Mouse (Mus musculus) testis, postnatal 10 days (tissue): ENCODE results near the gene Apex1.
"Not testable (repeated sequence)": the region's sequence is repeated elsewhere in the genome, so short reads cannot be mapped to it uniquely, and the experiment has no call there.

Experiments used
- DNase-seq: peaks from one replicate; pipeline ENCODE4 v3.0.0; 2021; ENCODE audit warnings: low spot score

Gene Apex1

DNA sequence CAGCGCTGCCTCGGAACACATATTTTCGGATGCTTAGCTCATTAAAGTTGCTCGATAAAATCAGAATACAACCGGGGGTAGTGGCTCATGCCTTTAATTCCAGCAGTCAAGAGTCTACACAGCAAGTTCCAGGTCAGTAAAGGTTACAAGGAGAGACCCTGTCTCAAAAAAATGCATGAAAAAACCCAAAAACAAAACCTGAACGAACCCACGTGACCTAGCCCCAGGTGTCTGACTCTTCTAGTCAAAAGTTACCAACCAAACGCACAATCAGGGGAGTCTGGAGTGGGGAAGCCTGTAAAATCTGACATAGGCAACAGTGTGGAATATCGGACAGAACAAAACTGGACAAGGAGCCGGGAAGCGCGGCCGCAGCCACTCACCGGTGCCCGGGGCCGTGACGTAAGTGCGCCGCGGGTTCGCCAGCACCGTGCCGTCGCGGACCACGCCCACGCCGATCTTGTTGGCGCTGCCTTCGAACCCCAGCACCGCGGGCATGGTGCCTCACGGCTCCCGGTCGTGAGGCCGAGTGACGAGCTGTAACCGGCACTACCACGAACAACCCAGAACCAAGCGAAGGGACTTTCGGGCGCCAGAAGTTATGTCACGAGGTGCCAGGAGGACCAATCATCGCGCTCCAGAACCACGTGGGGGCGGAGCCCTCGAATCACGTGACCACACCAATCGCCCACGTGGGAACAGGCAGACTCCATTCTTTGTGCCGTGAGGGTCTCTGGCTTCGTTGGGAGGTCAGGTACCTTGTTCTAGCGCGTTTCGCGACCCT, at the start of gene Apex1, which contains the start of gene Osgep:
Gene Apex1 (plus strand): TSS at position 688 of the 784 bp plus-strand sequence.
Gene Osgep (minus strand): TSS at position 613 of the 784 bp plus-strand sequence.
- DNase-seq, result peak; percentile 98

DNA sequence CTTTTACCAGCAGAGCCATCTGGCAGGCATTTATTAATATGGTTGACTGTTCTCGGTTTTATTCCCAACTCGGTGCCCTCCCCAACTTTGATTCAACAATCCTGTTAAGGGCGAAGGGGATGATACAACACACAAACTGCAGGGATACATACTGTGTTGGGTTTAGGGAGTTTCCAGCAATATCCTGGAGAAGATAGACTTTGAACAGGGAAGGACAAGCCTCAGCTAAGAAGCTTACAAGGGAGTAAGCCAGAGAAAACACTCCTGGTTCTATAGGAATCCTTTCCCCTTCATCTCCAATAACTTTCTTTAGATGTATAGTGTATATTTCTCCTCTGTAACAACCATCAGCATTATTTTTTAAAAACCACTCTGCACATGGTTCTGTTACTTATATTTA, 49.6 kb upstream of the Apex1 start:
- DNase-seq, result no peak

GRCm38 (mm10) chr14:50875591-50876230, 49.1 kb upstream of the Apex1 start:
- no peak for DNase-seq

- no peak for DNase-seq
Measured at GRCm38 (mm10) chr14:50876236-50876950, 48.4 kb upstream of the Apex1 start.

DNA sequence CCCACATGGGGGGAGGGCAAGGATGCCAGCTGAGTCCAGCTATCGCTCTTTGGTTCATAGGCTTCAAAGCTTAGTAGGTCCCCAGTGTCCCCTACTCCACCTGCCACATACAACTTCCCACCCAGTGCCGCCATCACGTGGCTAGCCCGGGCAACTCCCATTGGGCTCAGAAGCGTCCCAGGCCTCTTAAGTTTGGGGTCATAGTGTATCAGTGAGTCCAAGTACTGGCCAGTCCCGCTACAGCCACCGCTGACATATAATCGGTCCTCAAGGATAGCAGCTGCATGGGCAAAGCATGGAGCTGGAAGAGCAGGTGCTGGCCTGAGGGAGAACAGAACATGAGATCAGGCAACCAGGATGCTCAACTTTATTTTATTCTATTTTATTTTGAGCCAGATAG, 33.1 kb upstream of the Apex1 start:
- no peak for DNase-seq

DNA sequence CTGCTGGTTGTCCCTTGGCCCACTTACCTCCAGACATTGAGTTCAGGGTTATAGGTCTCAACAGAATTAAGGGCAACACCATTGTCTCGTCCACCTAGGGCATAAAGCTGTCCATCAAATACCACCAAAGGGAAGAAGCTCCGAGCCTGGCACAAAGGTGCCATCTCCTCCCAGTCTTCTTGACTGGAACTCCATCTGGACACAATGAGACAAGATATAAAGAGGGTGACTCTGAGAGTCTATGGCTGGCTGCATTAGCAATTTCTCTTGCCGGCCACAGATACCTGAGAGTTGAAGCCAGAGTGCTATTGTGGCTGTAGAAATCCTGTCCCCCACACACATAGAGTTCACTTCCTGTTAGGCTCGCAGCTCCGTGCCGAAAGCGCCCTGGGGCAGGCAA, 32.7 kb upstream of the Apex1 start:
- no peak for DNase-seq

DNA sequence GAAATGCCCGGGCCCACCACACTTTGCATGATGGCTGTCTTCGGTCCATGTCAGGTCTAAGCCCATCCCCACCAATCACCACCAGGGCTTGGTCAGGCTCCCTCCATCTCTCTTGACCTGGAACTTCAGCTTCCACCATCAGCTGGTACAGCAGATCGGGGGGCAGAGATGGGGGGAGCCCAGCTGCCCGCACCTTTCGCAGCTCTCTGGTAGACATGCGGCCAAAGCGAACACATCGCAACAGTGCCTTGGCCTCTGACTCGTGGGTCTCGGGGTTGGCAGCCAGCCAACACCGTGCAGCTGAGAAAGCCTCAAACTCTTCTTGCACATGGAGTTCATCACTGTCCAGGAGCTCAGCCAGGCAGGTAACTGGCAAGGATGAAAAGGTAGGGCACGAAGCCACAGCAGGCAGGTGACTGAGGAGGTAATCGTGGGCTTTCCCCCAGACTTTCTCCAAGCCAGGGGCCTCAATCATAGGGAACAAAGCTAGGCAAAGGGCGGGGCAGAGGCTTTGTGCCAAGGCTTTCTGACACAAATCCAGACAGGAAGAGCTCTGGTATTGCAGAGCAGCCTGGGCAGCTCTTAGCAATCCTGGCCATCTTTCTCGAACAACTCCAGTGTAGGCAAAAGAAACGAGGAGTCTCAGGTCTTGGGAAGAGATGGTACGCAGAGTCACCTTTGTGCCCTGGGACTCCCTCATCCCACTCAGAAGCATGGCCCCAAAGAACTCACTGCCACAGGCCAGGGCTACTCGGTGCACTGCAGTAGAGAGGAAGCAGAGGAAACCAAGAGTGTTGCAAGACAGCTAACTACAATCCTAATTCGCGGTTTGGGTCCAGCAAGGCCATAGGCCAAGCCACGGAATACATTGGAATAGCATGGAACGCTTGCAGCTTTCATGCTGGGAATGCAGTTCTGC, 32.0 kb upstream of the Apex1 start:
- DNase-seq, result no peak

GRCm38 (mm10) chr14:50895407-50895806, 29.4 kb upstream of the Apex1 start:
- no peak for DNase-seq

DNA sequence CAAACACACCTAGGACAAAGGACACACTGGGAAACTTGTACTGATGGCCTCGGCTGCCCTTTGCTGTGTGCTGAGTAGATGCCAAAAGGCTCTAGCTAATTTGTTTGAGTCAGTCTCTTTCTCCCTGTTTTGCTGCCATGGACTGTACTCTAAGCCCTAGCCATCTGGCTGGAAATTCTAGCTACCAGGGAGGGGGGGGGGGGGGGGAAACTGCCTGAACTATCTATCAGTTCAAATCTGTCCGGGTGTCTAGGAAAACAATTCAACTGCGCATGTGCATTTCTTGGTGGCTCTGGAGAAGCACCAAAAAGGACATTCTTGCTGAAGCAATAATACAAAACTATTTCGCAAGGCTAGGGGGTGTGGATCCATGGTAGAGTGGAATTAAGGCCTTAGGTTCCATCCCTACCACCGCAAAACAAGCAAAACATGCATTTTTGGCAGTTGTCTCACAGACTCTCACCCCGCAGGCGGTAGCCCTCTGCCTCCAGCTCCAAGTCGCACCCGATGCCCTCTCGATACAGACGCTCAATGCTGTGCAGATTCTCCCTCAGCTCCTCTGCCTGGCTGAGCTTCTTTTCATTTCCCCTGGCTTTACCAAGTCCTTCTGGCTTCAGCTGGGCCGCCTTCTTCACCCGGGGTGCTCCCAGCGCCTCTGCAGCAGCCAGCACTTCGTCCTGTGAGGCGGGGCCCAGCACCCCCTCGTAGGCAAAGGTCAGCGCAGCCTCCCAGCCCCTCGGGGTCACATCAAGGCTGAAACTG, 28.6 kb upstream of the Apex1 start:
- DNase-seq, result peak; percentile 46

DNA sequence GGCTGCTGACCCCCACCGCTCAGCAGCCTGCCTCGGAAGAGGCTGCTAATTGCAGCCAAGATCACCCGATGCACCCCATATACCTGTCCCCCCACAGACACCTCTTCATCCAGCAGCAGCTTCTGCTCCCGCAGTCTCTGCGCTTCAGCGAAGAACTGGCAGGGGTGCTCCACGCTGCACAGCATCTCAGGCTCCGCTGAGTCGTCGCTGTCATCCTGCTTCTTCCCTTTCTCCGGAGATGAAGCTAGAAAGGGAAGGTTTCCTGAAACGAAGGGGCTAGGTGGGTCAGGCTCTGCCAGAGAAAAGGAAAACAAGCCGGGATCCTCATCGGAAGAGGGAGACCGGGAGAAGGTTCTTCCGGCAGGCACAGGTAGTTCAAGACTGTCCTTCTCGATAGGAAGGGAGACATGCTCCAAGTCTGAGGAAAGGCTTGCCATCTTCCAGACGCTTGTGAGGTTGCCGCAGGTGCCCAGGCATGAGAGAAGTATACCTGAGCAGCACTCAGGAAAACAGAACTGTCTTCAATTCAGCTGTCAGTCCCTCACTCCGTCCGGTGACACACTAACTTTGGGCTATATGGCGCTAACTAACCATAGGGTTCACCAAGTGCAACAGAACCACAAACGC, 27.9 kb upstream of the Apex1 start:
- DNase-seq, result no peak

DNA sequence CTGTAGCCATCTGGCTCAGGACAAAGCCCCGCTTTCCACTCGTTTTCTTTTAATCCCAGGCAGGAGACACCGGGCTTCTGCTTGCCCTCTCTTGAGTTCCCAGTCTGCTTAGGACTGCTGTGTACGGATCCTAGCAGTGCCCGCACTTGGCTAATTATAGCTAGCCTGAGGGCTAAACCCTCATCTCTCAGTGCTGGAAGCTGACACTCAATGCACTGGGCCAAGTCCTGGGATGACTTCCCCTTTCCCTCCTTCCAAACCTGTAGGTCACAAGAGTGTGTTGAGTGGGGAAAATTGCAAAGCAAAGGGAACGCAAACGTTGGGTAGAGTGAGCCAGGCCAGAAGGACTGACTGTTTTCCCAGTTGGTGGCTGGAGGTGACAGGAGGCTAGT, 27.4 kb upstream of the Apex1 start, which contains the start of gene Klhl33:
Gene Klhl33 (minus strand): TSS at position 134 of the 392 bp plus-strand sequence.
- no peak for DNase-seq

DNA sequence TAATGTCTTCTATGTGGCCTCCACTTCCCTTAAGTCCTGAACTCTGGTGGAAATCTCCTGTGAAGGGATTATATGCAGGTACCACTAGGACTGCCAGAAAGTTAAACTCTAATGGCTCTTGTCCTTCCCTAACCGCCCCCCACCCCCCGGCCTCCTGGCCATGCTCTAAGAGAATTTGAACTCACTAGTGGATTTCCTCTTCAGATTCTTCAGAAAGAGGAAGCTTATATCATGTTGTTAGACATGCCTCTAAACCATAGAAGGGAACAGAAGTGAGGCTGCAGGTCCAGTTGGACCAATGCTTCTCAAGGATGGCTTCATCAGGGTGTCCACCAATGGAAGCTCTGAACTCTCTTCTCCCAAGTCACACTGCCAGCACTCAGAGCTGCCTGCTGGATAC, 26.8 kb upstream of the Apex1 start:
- not testable (repeated sequence) for DNase-seq

GRCm38 (mm10) chr14:50903973-50904827, 20.6 kb upstream of the Apex1 start:
- DNase-seq, result no peak

GRCm38 (mm10) chr14:50904828-50905129, 20.0 kb upstream of the Apex1 start:
- no peak for DNase-seq

GRCm38 (mm10) chr14:50905327-50905726, 19.4 kb upstream of the Apex1 start:
- DNase-seq, result not testable (repeated sequence)

GRCm38 (mm10) chr14:50908126-50908525, 16.6 kb upstream of the Apex1 start:
- DNase-seq, result no peak

DNA sequence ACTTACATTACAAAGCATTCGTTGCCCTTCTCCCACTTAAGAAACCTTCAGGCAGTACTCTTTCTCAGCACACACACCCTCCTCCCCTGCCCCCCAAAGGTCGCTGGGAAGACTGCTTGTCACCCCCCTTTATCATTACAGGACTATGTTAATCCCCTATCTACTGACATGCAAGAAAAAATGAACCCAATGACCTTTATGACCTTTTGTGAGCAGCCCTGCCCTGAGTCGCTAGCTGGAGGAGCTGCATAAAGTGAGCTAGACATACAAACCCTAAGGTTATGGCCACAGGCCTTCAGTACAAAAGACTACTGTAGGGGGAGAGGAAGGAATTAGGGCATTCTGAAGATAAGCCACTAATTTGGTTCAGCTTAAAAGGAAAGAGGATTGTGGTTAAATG, 13.4 kb upstream of the Apex1 start:
- no peak for DNase-seq

GRCm38 (mm10) chr14:50923437-50923836, 1.3 kb upstream of the Apex1 start:
- DNase-seq, result not testable (repeated sequence)

- no peak for DNase-seq
Measured at GRCm38 (mm10) chr14:50925111-50925920, 548 bp downstream of the Apex1 start.
